Mouse (Mus musculus) left cerebral cortex, postnatal 25 days (tissue): ENCODE measurements around the gene Mrpl4. TPM values are rescaled to one million over a fixed set of nuclear protein-coding genes. Genes with fewer than 3 reads are reported as not detected.
"Not testable (repeated sequence)": the region's sequence is repeated elsewhere in the genome, so short reads cannot be mapped to it uniquely, and the experiment has no call there.

Experiments
- DNase-seq, 2 experiments: peaks; one replicate each; pipeline ENCODE4 v3.0.0; 2022; ENCODE audit warnings: low spot score in 2 of 2, mixed read lengths in 1 of 2
- intact Hi-C: fragments of 180-260 bp; cut with DNase I; formaldehyde crosslinking; loops from one replicate; pipeline ENCODE4 v1.15.1; 2025
- total RNA-seq, 2 experiments: library from RNA; stranded (reverse); gene quantifications; 2 replicates each; pipeline ENCODE4 v1.2.3; 2021

Mrpl4 gene
- total RNA-seq, 2 experiments from 2014 or later: 61.5 to 64.2 TPM

DNA sequence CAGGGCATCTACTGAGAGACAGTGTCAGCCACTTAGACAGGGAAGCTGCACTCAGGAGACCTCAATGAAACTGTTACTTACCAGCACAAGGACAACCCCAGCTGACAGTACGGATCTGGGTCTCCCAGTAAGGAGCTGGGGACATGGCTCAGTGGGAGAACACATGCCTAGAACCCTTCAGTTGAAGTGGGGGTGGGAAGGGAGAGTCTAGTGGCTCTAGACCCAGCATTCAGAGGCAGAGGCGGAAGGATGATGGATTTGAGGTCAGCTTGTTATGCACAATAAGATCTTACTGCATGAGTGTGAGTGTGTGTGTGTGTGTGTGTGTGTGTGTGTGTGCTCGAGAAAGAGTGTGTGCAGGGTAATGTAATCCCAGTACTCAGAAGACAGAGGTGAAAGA, 20.4 kb upstream of the Mrpl4 start:
- no peak for DNase-seq
- intact Hi-C loops: no loop called here

GRCm38 (mm10) chr9:20983169-20983568, 19.4 kb upstream of the Mrpl4 start:
- no peak for DNase-seq
- intact Hi-C loops: no loop called here

DNA sequence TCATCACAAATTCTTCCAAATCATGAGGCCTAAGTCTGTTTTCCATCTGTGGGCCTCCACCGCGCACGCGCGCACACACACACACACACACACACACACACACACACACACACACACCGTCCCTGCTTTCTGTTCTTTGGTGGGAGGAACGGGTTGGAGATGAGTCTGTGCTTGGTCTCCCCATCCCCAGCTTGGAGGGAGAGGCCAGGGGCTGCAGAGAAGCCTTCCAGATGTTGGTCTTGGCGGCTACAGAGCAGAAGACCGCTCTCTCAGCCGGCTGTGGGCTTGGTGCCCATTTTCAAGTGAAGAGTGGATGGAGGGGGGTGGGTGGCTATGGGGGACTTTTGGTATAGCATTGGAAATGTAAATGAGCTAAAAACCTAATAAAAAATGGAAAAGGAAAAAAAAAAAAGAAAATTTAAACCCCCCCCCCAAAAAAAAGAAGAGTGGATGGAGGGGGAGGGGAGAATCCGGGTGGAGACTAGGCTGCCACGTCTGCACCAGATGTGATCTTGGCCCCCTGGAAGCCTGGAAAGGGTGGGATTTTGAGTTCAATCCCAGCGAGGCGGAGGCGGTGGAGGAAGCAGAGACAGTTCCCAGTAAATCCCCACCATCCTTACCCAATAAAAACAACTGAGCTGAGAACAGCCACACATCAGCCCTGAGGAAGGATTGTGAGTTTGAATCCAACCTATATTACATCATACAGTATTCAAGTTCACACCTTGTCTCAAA, 15.4 kb upstream of the Mrpl4 start:
- intact Hi-C loops: no loop called here
- no peak for DNase-seq

- no peak for DNase-seq
- intact Hi-C loops: no loop called here
Observed at GRCm38 (mm10) chr9:20987953-20988352, 14.6 kb upstream of the Mrpl4 start.

DNA sequence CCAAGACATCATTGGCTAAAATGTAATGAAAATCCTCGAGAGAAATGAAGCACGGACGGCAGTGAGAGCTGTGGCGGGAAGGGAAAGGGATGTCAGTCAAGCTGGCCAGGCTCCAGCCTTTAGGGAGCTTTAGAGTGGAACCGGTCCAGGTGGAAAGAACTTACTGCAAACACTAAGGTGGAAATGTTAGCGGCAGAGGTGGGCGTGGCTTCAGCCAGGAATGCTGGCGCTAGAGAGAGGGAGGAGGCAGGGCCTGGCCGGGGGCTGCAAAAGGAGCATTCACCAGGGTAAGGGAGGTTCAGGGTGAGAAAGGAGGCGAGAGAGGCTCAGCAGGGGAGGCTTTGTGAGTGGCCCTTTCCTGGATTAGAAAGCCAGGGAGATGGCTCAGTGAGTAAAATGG, 11.7 kb upstream of the Mrpl4 start:
- intact Hi-C loops: loop anchor here (10.0 kb wide), 1 partner anchor 256 kb away; no protein-coding TSS in a partner anchor
- no peak for DNase-seq

- no peak for DNase-seq
- intact Hi-C loops: loop anchor here (10.0 kb wide), 1 partner anchor 257 kb away; no protein-coding TSS in a partner anchor
Observed at GRCm38 (mm10) chr9:20991587-20991986, 11.0 kb upstream of the Mrpl4 start.

GRCm38 (mm10) chr9:20993165-20993898, 9.2 kb upstream of the Mrpl4 start:
- no peak for DNase-seq
- intact Hi-C loops: loop anchor here (10.0 kb wide), 1 partner anchor 259 kb away; no protein-coding TSS in a partner anchor

- no peak for DNase-seq
- intact Hi-C loops: loop anchor here (10.0 kb wide), 1 partner anchor 260 kb away; no protein-coding TSS in a partner anchor
Observed at GRCm38 (mm10) chr9:20995069-20995468, 7.5 kb upstream of the Mrpl4 start.

DNA sequence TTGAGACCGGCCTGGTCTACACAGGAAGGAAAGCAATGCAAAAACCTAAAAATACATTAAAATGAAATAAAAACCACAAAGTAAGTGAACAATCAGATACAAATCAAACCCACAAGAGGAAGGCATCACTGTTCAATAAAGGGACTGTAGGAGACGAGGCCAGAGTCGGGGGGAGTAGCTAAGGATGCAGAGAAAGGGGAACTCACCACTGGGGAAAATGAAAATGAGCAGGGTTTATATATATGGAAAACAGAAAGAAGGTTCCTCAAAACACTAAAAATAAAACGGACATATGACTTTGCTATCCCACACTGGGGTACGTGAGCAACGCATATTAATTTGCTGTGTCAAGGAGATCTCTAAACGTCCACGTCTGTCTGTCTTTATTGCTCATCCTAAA, 5.5 kb upstream of the Mrpl4 start:
- intact Hi-C loops: loop anchor here (10.0 kb wide), 1 partner anchor 262 kb away; no protein-coding TSS in a partner anchor
- no peak for DNase-seq

DNA sequence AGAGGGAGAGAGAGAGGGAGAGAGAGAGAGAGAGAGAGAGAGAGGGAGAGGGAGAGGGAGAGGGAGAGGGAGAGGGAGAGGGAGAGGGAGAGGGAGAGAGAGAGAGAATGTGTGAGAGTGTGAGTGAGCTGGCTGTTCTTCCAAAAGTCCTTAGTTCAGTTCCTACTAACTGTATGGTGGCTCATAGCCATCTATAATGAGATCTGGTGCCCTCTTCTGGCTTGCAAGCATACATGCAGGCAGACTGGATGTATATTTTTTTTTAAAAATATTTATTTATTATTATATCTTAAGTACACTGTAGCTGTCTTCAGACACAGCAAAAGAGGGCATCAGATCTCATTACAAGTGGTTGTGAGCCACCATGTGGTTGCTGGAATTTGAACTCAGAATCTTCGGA, 4.2 kb upstream of the Mrpl4 start:
- intact Hi-C loops: loop anchor here (10.0 kb wide), 1 partner anchor 264 kb away; no protein-coding TSS in a partner anchor
- not testable (repeated sequence) for DNase-seq

GRCm38 (mm10) chr9:21000811-21001210, 1.7 kb upstream of the Mrpl4 start:
- intact Hi-C loops: no loop called here
- no peak for DNase-seq

DNA sequence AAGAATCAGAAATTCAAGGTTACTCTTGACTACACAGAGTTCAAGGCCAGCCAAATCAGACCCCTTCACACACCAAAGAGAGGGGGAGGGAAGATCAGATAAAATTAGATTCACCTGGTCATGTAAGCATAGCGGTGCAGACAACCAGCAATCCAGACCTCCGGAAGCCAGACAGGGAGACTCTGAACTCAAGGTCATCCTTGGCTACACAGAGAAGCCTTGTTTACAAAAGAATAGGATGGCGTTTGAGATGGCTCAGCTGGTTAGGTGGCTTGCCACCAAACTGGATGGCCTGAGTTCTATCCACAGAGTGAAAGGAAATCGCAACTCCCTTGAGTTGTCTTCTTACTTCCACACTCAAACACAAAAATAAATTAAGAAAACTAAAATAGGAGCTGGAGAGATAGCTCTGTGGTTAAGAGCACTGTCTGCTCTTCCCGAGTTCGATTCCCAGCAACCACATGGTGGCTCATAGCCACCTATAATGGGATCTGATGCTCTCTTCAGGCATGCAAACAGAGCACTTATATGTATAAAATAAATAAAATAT, 812 bp upstream of the Mrpl4 start:
- no peak for DNase-seq
- intact Hi-C loops: loop anchor here (2.0 kb wide), 2 partner anchors 49 to 103 kb away; partner anchors contain the start of gene Eif3g

- no peak for DNase-seq
Observed at GRCm38 (mm10) chr9:21002270-21002626, 290 bp upstream of the Mrpl4 start.

DNA sequence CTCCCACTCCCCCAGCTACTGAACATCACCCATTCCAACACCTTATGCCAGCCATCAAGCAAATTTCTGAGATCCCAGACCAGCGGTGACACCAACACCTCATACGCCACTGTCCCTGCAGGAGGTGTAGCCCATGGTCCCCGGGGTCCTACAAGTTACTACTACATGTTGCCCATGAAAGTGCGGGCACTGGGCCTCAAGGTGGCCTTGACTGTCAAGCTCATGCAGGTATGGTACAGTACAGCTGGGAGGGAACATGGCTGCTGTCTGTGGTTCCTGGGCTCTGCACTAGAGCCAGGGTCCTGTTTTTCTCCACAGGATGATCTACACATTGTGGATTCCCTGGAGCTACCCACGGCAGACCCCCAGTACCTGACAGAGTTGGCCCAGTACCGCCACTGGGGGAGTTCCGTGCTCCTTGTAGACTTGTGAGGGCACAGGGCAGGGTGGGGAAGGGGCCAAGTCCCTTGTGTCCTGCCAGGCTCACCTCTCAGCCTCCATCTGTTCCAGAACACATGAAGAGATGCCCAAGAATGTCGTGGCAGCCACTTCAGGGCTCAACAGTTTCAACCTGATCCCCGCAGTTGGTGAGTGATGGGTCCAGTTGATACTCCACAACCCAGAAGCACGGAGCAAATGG, 4.9 kb downstream of the Mrpl4 start:
- no peak for DNase-seq
- intact Hi-C loops: no loop called here

More at GRCm38 (mm10) chr9:21002270-21002626, 290 bp upstream of the Mrpl4 start:
- intact Hi-C loops: loop anchor here (2.0 kb wide), 2 partner anchors 49 to 103 kb away; partner anchors contain the start of gene Eif3g

DNA sequence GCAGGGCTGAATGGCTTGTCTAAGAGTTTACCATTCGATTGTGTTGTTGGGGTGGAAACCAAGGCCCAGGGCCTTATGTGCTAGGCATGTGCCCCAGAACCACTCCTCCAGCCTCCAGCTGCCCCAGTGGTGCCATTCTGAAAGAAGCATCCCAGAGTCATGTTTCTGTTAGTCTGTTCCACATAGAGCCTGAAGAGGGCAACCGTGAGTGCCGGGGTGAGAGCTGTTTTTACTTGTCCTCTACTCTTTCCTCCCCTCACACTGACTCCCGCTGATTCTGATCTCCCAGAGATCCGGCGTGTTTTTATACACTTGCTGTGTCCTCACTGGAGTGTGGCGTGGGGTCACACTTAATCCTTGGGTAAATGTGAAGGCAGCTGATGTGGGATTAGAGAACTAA, 5.5 kb downstream of the Mrpl4 start:
- no peak for DNase-seq
- intact Hi-C loops: no loop called here

- intact Hi-C loops: loop anchor here (5.0 kb wide), 1 partner anchor 127 kb away; no protein-coding TSS in a partner anchor
Observed at GRCm38 (mm10) chr9:21010362-21010761, 7.8 kb downstream of the Mrpl4 start.

DNA sequence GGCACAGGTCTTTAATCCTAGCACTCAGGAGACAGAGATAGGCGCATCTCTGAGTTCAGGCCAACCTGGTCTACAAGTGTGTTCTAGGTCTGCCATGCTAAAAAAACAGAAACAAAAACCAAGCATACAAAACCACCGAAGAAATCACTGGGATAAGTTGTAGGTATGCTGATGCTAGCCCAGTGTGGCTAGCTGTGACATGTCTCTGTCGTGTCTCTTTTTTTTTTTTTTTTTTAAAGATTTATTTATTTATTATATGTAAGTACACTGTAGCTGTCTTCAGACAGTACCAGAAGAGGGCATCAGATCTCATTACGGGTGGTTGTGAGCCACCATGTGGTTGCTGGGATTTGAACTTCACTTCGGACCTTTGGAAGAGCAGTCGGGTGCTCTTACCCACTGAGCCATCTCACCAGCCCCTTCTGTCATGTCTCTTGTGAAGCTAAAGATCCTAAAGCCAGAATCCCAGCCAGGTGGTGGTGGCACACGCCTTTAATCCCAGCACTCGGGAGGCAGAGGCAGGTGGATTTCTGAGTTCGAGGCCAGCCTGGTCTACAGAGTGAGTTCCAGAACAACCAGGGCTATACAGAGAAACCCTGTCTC, 8.5 kb downstream of the Mrpl4 start:
- intact Hi-C loops: loop anchor here (5.0 kb wide), 1 partner anchor 126 kb away; no protein-coding TSS in a partner anchor
- not testable (repeated sequence) for DNase-seq

More at GRCm38 (mm10) chr9:21010362-21010761, 7.8 kb downstream of the Mrpl4 start:
- DNase-seq: no peak

GRCm38 (mm10) chr9:21011846-21012312, 9.3 kb downstream of the Mrpl4 start:
- peak in 1 of 2 experiments; percentile 31 for DNase-seq
- intact Hi-C loops: loop anchor here (5.0 kb wide), 1 partner anchor 125 kb away; no protein-coding TSS in a partner anchor

DNA sequence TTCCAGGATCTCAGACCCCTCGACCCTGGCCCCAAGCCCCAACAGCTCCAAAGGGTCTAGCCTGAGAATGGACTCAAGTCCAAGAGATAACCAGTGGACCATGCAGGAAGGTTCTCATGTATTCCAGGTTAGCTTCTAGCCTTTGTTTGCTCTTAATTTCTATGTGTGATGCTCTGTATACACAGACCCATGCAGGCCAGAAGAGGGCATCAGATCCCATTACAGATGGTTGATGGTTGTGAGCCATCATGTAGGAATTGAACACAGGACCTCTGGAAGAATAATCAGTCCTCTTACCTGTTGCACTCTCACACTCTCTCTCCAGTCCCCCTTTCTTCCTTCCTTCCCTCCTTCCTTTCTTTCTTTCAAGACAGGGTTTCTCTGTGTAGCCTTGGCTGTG, 9.8 kb downstream of the Mrpl4 start:
- no peak for DNase-seq
- intact Hi-C loops: loop anchor here (5.0 kb wide), 1 partner anchor 125 kb away; no protein-coding TSS in a partner anchor
